Mouse (Mus musculus): ENCODE measurements at regions not wholly inside any gene's neighbourhood (a gene's known extent, or its start where the extent isn't known, plus 50 kb on each side); places are given as distances from the start of the nearest gene placed in this dataset.

DNA sequence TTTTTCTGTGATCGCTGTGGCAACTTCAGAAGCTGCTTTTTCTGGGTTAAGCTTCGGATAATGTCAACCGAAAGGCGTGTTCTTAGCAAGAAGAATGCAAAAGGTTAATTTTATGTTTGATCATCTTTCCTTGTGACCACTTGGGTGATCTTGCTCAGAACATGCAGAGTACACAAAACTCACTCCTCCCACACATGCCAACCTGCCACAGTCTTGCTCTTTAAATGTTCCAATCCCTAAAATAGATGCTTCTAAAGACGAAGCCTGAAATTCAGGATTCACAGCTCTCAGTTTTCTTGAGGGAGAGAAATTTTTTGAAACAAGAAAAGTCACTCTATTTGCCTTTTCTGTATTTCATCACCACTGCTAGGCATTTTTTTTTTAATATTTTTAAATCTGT lies 106.4 kb upstream of the Syt1 start:
- DNase-seq (ENCODE audit: low read depth, low spot score), result no peak
- H3K4me3 ChIP-seq (ENCODE audit: control insufficient read depth in 1 of 2, insufficient read depth in 1 of 2, low read depth in 2 of 2, low read length in 2 of 2), result no peak overlapping the region
- no peaks in the 10 kb centered on the region for H3K79me2 ChIP-seq (ENCODE audit: control insufficient read depth, insufficient read depth, low read length, poor library complexity)
- no peaks in the 10 kb centered on the region for H3K36me3 ChIP-seq (ENCODE audit: control insufficient read depth in 1 of 2, insufficient read depth in 2 of 2, low read length in 2 of 2)
- H3K27me3 ChIP-seq (ENCODE audit: control insufficient read depth in 1 of 2, insufficient read depth in 2 of 2, low read length in 2 of 2), result no peaks in the 10 kb centered on the region
- H3K9me3 ChIP-seq (replicated peaks; ENCODE audit: insufficient read depth, low read length), result no peaks in the 10 kb centered on the region
- H3K9ac ChIP-seq (ENCODE audit: control insufficient read depth, low read depth, low read length, poor library complexity, severe bottlenecking), result no peak overlapping the region
- no peaks in the 10 kb centered on the region for H3K4me1 ChIP-seq (ENCODE audit: control insufficient read depth in 1 of 2, insufficient read depth in 2 of 2, low read length in 2 of 2)
- H3K27ac ChIP-seq (ENCODE audit: control insufficient read depth, low read depth, low read length), result no peak overlapping the region
- TF ChIP-seq MYC (IDR thresholded peaks at IDR 0.05; ENCODE audit: low read depth, low read length), result no peak
- no peak for TF ChIP-seq USF1 (IDR thresholded peaks at IDR 0.05; ENCODE audit: low read depth, low read length)
- no peak for TF ChIP-seq MAFK (IDR thresholded peaks at IDR 0.05; ENCODE audit: borderline replicate concordance, low read depth, low read length)
- no peak for TF ChIP-seq RCOR1 (IDR thresholded peaks at IDR 0.05; ENCODE audit: low read depth, low read length)

- Histone ChIP-seq H3K27ac (ENCODE audit: control insufficient read depth, low read depth, low read length) (no peak overlapping the region), H3K4me3 (ENCODE audit: control insufficient read depth in 1 of 2, insufficient read depth in 1 of 2, low read depth in 2 of 2, low read length in 2 of 2) (no peak overlapping the region), H3K4me1 (ENCODE audit: control insufficient read depth in 1 of 2, insufficient read depth in 2 of 2, low read length in 2 of 2) (no peaks in the 10 kb centered on the region), H3K27me3 (ENCODE audit: control insufficient read depth in 1 of 2, insufficient read depth in 2 of 2, low read length in 2 of 2) (no peaks in the 10 kb centered on the region), H3K9me3 (replicated peaks; ENCODE audit: insufficient read depth, low read length) (no peaks in the 10 kb centered on the region), H3K79me2 (ENCODE audit: control insufficient read depth, insufficient read depth, low read length, poor library complexity) (no peaks in the 10 kb centered on the region), H3K9ac (ENCODE audit: control insufficient read depth, low read depth, low read length, poor library complexity, severe bottlenecking) (no peak overlapping the region), H3K36me3 (ENCODE audit: control insufficient read depth in 1 of 2, insufficient read depth in 2 of 2, low read length in 2 of 2) (no peaks in the 10 kb centered on the region)
- DNase-seq (ENCODE audit: low read depth, low spot score), result no peak
- TF ChIP-seq ELF1 (IDR thresholded peaks at IDR 0.05; ENCODE audit: low read depth, low read length), result no peak
These were observed 104.3 kb upstream of the Syt1 start for GRCm38 (mm10) chr10:109115013-109115627.

DNA sequence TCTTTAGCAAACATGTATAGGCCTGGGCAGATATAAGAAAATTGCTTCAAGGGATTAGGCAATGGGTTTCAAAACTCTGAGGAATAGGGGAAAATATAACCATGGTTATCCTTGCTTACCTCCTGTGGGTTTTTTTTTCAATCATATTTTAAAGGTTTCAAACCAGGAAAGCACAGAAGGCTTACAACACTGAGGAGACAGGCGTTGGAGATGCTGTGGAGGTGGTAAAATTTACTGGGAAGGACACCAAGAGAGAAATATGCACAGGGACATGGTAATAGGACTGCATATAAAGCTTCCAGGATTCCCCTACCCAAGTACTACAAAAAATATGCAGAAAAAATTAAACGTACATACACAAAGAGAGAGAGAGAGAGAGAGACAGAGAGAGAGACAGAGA lies 95.0 kb upstream of the Syt1 start:
- Histone ChIP-seq H3K27ac (ENCODE audit: control insufficient read depth, low read depth, low read length) (no peak overlapping the region), H3K79me2 (ENCODE audit: control insufficient read depth, insufficient read depth, low read length, poor library complexity) (no peaks in the 10 kb centered on the region), H3K4me3 (ENCODE audit: control insufficient read depth in 1 of 2, insufficient read depth in 1 of 2, low read depth in 2 of 2, low read length in 2 of 2) (no peak overlapping the region), H3K9ac (ENCODE audit: control insufficient read depth, low read depth, low read length, poor library complexity, severe bottlenecking) (no peak overlapping the region), H3K36me3 (ENCODE audit: control insufficient read depth in 1 of 2, insufficient read depth in 2 of 2, low read length in 2 of 2) (no peaks in the 10 kb centered on the region), H3K9me3 (replicated peaks; ENCODE audit: insufficient read depth, low read length) (no peaks in the 10 kb centered on the region), H3K4me1 (ENCODE audit: control insufficient read depth in 1 of 2, insufficient read depth in 2 of 2, low read length in 2 of 2) (no peaks in the 10 kb centered on the region), H3K27me3 (ENCODE audit: control insufficient read depth in 1 of 2, insufficient read depth in 2 of 2, low read length in 2 of 2) (no peaks in the 10 kb centered on the region)
- no peak for DNase-seq (ENCODE audit: low read depth, low spot score)
- TF ChIP-seq TAL1 (IDR thresholded peaks at IDR 0.05; ENCODE audit: low read length), result no peak
- TF ChIP-seq USF1 (IDR thresholded peaks at IDR 0.05; ENCODE audit: low read depth, low read length), result no peak
- TF ChIP-seq MAX (IDR thresholded peaks at IDR 0.05; ENCODE audit: low read length), result no peak
- TF ChIP-seq TBP (IDR thresholded peaks at IDR 0.05; ENCODE audit: low read depth, low read length), result no peak
- no peak for TF ChIP-seq MAZ (IDR thresholded peaks at IDR 0.05; ENCODE audit: low read depth, low read length)
- no peak for TF ChIP-seq MEF2A (IDR thresholded peaks at IDR 0.05; ENCODE audit: extremely low read depth, insufficient replicate concordance, low read depth, low read length, poor library complexity, severe bottlenecking)
- TF ChIP-seq RCOR1 (IDR thresholded peaks at IDR 0.05; ENCODE audit: low read depth, low read length), result no peak
- no peak for TF ChIP-seq CHD1 (IDR thresholded peaks at IDR 0.05; ENCODE audit: low read depth, low read length)

All from MEL (cell line).